Mouse (Mus musculus) right cerebral cortex, adult 2 months (tissue): ENCODE measurements around the gene Elmo2.

Experiments used
- DNase-seq, 2 experiments: peaks; one replicate each; pipeline ENCODE4 v3.0.0; 2021 to 2022; ENCODE audit warnings: low spot score in 2 of 2

The Elmo2 gene

DNA sequence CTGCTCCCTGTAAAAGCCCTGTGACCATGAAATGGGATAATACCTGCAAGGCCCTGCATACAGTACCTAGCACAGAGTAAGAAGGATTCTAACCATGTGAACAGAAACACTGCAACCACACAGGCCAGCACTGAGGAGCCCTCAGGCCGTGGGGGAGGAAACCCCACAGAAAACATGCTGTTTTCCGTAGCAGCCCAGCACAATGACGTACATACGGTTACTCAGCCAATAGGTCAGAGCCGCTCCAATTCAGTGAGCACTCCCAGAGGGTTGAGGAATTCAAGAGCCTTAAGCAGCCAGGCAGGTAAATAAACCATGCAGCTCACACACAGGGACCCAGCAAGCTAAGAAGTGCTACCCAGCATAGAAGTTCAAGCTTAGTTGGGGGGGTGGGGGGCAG, 2.4 kb downstream of the Elmo2 start:
- DNase-seq, result no peak

DNA sequence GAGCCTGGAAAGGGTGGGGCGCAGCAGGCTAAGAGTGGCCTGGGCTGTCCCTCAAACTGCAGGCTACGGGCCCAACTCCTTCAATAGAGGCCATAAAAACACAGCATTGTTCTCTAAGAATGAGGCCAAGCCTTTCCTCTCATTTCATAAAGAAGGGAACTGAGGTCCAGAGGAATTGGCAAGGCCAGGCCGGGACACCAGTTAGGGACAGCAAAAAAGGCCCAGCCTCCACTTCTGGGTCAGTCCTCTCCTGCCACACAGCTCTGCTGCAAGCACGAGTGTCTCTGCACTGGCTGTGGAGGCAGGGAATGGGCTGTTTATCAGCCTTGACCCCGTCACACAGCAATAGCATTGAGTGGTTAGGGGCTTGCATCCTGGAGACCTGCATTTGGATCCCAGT, 2.8 kb downstream of the Elmo2 start:
- DNase-seq, result no peak

GRCm38 (mm10) chr2:165321981-165322735, 4.1 kb downstream of the Elmo2 start:
- no peak for DNase-seq

DNA sequence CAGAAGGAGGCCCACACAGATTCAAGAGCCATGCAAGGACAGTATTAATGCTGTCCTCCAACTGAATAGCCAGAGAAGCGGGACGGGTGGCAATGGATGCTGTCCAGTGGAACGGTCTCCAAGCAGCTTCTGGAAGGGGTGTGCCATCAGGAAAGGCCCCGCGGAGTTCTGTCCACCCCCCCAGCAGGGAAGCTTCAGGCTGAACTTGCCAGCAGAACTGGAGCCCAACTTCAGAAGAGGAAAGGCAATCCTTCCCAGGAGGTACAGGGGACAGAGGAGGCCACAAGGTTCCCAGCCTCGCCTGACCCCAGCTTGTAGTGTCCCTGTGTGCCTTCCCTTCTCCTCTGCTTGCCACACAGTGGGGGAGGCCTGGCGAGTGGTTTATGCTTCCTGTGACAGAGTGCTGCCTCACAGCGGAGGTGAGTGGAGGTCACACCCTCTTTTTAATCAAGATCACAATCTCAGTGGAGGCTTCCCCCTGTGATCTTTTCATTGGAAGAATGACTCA, 4.8 kb downstream of the Elmo2 start:
- no peak for DNase-seq

DNA sequence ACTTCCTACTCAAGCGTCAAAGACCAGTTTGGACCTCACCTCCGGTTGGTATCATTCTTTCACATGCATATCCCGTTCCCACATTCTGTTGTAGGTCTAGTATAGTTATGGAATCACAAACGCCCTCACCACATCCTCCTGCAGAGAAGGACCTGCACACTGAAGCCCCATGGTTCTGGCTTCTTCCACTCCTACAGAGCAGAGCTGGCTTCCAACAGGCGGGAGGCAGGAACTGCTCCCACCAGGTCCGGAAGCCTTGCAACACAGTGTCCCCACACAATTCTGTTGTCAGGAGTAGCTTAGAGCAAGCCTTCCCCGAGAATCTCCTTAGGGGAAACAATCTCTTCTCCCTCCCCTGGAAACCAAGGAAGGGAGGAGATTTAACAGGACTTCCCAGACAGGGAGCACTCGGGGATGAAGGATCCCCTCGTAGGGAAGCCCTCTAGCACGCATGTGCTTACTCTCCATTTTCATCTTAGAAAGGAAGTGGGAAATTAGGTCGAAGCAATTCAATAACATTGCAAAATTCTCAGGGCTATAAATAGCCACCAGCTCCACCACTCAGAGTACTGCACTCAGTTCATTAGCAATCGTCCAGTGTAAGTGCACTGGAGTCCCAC, 5.6 kb downstream of the Elmo2 start:
- DNase-seq, result peak; percentile 68 to 69

DNA sequence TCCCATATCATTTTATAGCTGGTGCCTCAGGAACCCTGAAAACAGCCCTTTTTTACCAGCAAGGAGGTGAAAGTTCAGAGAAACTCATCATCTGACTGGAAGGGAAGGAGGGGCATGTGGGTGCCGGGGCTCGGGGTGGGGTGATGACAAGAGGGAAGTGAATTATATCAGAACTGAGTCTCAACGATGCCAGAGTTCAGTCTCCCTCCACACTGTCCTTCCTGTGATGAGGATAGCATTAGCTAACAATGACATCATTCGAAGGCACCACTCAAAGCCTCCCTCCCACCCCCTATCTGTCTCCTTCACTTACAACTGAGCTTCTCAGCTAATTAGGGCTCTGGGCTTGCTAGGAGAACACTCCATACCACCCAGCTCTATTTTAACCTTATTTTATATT, 6.8 kb downstream of the Elmo2 start:
- DNase-seq, result no peak

DNA sequence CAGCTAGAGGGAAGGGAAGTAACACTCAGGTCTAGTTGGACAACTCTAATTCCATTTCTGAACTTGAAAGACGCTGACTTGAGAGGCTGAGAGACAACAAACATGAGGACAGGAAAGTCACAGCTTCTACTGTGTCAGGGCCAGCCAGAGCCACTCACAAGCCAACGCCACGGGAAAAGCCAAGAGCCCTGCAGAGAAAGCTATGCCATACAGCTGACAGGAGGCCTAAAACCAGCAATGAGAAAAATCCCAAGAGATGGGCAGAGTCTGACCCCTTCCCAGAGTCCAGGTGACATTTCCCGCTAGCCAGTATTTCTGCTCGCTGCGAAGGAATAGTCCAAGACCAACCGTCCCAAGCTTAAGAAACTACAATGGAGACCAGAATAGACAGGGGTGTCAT, 7.3 kb downstream of the Elmo2 start:
- no peak for DNase-seq

DNA sequence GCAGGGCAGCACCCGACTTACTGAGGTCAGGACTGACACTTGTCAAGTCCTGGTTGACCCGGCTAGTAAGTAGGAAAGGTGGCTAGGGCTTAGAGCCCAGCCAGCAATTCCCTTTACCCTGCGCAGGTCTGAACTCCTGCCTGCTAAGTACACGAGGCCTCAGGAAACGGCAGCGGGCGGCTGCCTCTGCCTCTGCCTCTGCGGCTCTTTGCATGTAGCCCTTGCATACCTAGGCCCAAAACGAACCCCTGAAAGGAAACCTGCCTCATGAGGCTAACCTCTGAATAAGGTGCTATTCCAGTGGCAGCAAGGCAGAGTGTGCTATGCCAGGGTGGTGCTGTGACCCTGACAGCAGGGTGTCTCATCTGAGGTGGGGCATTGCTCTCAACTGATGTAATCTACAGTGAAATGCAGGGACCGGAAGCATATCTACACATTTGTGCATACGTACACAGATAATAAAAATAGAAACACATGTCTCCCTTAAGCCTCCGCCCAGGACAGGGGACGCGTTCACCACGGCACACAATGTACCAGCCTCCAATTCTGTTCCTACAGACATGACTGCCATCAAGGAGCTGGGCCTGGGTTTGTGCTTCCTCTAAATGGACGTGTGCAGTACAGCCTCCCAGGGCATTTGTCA, 8.5 kb downstream of the Elmo2 start:
- no peak for DNase-seq

DNA sequence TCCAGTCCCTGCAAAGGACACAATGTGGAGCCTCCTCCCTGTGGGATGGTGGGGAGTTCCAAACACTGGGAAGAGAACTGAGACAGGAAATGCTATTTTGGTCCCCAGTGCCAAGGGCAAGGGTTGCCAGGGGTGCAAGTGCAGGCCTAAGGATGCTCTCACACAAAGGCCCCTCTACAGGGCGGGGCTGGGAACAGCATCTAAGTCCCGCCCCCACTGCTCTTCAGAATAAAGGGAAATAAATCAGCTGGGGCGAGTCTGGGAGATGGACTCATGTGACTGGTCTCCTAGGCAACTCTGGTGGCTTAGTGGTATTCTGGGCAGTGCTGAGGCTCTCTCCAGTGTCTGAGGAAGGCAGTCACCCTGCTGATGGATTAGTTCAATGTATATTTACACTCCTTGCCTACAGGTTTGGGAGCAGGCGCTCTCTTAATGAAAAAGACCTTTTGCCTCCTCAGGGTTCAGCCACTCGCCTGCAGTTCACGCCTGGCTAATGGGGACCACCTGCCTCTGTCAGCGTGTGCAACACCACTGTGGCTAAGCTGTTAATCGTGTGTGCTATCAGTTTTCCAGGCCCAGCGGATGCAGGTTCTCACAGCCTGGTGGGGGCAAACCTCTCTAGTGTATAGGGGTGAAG, 9.3 kb downstream of the Elmo2 start:
- peak; percentile 80 to 83 for DNase-seq

DNA sequence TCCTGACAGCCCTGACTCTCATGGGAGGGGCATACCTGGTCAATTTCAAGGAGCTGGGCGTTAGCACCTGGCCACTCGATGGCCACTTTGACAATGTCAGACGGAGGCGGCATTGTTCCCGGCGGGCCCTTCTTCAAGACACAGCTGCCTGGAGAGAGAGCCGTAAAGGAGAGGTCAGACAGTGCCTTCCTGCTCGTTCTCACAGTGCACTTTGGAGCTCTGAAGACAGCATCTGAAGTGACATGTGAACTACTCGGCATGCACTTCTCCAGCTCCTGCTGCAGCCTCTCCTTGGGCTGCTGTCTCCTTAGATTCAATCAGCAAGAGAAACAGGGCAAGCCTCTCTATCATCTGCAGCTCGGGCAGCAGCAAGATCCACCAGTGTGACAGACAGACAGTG, 10.1 kb downstream of the Elmo2 start:
- no peak for DNase-seq

DNA sequence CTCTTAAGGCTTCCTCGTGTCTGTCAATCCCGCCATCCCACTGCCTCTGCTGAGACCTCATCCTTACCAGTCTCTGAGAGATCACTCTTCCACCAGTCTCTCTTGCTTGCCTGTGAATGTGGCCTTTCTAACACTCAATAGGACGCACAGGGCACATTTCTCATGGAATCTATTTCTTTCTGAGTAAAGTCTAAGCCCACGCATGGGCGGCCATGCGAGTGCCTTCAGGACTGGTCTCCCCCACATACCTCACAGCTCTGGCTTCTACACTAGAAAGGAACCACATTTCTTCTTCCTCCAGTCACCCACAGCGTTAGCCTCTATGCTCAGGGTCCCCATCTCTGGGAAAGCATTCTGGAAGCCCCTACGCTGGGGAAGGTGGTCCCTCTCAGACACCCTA, 12.1 kb downstream of the Elmo2 start:
- no peak for DNase-seq

GRCm38 (mm10) chr2:165312381-165312780, 13.9 kb downstream of the Elmo2 start:
- DNase-seq, result no peak

DNA sequence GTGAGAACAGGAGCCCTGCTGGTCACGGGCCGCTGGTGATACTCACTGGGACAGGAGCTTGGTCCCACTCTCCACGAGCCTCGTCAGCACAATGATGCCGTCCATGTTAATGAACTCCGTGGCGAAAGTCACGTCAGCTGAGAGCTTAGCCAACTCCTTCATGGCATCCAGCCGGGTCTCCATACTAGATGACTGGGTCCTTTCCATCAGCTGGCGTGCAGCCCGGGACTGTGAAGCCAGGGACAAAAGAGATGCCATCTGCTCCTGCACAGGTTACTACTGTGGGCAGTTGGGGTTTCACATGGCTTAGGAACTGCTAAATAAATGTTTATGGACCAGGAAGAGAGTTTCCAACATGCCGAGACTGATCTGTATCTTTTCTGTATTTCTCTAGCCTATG, 14.7 kb downstream of the Elmo2 start:
- DNase-seq, result no peak

- no peak for DNase-seq
These were observed 15.4 kb downstream of the Elmo2 start for GRCm38 (mm10) chr2:165310818-165311425.

- DNase-seq, result no peak
These were observed 18.5 kb downstream of the Elmo2 start for GRCm38 (mm10) chr2:165307801-165308200.

GRCm38 (mm10) chr2:165305438-165305837, 20.8 kb downstream of the Elmo2 start:
- no peak for DNase-seq

- no peak for DNase-seq
These were observed 21.5 kb downstream of the Elmo2 start for GRCm38 (mm10) chr2:165304819-165305218.

DNA sequence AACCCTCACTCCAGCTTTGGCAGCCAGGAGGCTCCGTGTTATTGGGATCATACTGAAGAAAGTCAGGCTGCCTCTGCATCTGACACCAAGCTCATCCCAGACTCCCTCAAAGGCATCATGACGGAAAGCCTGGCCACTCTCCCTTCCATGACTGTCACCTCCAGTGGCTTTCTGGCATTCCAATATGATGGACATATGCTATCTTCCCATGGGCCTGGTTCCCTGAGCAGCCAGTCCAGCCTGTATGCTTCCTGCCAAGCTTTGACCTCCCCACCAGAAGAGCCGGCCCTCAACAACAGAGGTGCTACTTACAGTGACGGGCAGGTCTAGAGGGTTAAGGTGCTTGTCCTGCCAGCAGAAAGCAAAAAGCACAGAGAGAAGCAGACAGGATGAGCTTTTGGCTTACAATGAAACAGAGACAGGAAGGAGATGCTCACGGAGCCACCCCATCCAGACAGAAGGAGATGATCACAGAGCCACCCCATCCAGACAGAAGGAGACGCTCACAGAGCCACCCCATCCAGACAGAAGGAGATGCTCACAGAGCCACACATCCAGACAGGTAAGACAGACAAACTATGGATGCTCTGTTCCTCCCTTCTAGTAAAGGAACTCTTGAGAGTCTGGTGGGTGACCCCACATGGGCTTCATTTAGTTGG, 22.8 kb downstream of the Elmo2 start:
- no peak for DNase-seq

- DNase-seq, result no peak
These were observed 24.9 kb downstream of the Elmo2 start for GRCm38 (mm10) chr2:165301409-165301808.

DNA sequence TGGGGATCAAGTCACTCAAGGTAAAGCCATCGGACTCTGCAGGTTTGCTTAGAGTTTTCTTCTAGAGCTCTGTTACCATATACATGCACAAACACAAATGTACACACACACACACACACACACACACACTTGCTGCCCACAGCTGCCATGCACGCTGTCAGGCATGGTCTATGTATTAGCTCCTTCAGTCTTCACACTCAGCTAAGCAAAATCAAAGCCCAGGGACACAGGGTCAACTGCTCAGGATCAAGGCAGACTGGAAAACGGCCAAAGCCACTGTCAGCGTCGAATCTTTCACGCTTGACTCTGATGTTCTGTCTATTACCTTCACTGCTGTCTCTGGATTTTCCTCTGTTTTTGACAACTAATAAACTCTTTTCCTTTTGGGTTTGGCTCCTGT, 25.4 kb downstream of the Elmo2 start:
- no peak for DNase-seq

DNA sequence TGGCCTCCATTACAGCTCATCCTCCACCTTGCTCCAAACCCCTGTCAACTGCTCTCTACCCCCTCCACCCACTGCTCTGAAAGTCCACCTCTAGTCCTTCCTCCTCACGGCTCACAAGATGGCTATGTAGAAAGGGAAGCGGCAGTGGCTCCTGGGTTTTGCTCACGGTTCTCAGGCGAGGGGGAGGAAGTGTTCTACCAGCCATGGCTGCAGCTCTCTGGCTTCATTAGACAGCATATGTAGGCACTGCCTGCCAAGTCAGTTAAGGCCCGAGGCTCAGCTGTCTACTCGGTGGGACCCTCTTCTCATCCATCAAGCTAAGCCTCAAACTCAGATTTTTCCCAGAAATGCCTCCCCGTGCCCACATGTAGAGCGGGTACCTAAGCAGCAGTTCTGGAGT, 25.9 kb downstream of the Elmo2 start:
- DNase-seq, result peak in 1 of 2 experiments; percentile 31
